Mouse (Mus musculus): Measurements from ENCODE around the gene Podxl2. TPM values are rescaled to one million over a fixed set of nuclear protein-coding genes. Genes with fewer than 3 reads are reported as not detected.

Podxl2 gene
- polyA plus RNA-seq, 1 experiment from 2014 or later, result 355 TPM

DNA sequence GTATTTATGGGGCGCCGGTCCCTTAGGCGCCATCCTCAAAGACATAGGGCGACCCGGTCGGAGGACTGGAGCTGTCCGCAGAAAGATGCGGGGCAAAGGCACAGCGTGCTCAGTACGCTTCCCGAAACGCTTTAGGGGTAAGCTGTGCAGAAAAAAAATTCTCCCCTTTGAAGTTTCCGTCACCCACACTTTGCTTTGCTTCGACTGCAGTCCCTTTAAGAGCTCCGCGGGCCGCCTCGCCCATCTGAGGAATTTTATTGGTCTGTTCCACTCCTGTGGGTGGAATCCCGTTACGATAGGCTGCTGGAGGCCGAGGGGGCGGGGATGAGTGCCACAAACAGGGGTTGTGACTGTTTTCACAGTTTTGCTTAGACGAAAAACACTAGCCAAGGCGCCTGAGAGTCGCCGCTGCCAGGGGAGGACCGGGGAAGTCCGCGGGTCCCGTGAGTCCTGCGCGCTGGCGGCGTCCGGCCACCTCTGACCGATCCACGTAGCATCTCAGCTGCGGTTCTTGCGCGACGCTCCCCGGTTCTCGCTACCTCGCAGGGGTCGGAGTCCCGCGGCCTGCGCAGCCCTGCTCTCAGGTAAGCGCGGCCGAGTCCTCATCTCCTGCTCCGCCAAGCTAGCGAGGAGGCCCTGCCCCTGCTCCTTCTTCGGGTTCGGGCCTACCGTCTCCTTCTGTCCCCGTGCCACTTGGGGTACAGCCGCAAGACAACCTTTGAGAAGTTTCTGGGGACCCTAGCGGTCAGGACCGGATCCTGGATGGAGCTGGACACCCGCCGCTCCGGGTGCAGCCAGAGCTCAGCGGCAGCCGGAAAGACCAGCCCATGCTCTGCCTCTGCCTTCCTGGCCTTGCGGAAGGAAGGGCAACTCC, 27.3 kb upstream of the Podxl2 start, which contains the start of gene Tpra1:
Tpra1 (plus strand) TSS at position 305 of the 874 bp plus-strand sequence.
- H3K9ac ChIP-seq, result peak within 1 kb of the TSS; percentile 85
- H3K27me3 ChIP-seq, result no peaks in the 10 kb centered on the region
- H3K4me2 ChIP-seq, result peak within 1 kb of the TSS; percentile 95
- H3K27ac ChIP-seq, result peak within 1 kb of the TSS; percentile 82
- peak; percentile 89 for ATAC-seq
- H3K9me3 ChIP-seq (replicated peaks), result no peaks in the 10 kb centered on the region
- no peaks in the 10 kb centered on the region for H3K36me3 ChIP-seq (ENCODE audit: poor library complexity, severe bottlenecking)
- peak within 1 kb of the TSS; percentile 83 for H3K4me3 ChIP-seq
- peaks cover 45% of the 10 kb centered on the region for H3K4me1 ChIP-seq
- under 1% methylated on average over 66 of the region's 66 CpGs for WGBS

DNA sequence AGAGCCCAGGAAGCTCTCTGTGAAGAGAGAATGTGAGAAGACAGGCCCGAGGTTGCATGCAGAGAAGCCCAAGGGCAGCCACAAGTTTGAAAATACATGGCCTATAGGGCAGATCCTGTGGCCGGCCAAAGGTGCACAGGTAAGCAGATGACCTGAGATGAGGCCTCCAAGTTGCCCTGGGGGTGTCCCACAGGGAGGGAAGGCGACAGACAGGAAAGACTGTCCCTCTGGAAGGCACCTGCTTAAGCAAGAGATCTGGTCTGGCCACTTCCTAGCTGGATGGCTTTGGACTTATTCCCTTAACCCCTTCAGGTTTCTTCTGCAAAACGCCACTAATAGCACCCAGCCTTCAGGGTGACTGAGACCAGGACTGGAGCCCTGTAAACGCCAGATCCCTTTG, 26.6 kb upstream of the Podxl2 start:
- ATAC-seq, result 0 out of 2 replicates have a peak, but pooled peaks have one; percentile 1
- 6% methylated on average over 5 of the region's 5 CpGs for whole genome bisulfite sequencing
- Histone ChIP-seq H3K27me3 (no peaks in the 10 kb centered on the region), H3K36me3 (ENCODE audit: poor library complexity, severe bottlenecking) (peaks cover 3% of the 10 kb centered on the region; the same call in 1 of the 2 replicates), H3K4me3 (peak overlapping the region; percentile 83), H3K27ac (peak overlapping the region; percentile 82; the same call in 1 of the 2 replicates), H3K4me2 (peak overlapping the region; percentile 95), H3K9me3 (replicated peaks) (no peaks in the 10 kb centered on the region), H3K9ac (peak overlapping the region; percentile 85), H3K4me1 (peaks cover 46% of the 10 kb centered on the region)

DNA sequence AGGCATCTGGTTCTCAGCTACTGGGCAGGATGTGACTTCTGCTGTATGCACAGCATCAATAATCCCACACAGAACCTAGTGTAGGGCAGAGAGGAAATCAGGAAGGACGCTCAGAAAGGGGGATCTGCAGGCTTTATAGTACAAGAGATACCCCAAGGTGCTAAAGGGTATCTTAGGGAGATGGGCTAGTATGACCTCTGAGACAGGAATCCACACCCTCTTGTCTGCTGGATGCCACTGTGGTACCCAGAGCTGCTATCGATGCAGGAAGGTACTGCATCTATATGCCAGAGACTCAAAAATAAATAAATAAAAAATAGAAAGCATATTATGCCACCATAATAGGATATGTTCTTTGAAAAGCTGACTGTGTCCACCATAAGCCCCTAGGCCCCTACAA, 24.8 kb upstream of the Podxl2 start:
- WGBS, result 89% methylated on average over 2 of the region's 2 CpGs

GRCm38 (mm10) chr6:88899086-88899485, 24.2 kb upstream of the Podxl2 start:
- Histone ChIP-seq H3K4me3 (peak overlapping the region; percentile 62; the same call in 1 of the 2 replicates), H3K27me3 (no peaks in the 10 kb centered on the region), H3K36me3 (ENCODE audit: poor library complexity, severe bottlenecking) (peaks cover 27% of the 10 kb centered on the region), H3K9me3 (replicated peaks) (no peaks in the 10 kb centered on the region), H3K27ac (no peak overlapping the region), H3K9ac (no peak overlapping the region), H3K4me1 (peaks cover 52% of the 10 kb centered on the region), H3K4me2 (peak overlapping the region; percentile 73)
- 58% methylated on average over 4 of the region's 4 CpGs for WGBS
- ATAC-seq, result no peak

More for the DNA sequence above, 24.8 kb upstream of the Podxl2 start:
- no peak for ATAC-seq
- Histone ChIP-seq H3K4me3 (no peak overlapping the region), H3K4me1 (peaks cover 55% of the 10 kb centered on the region), H3K36me3 (ENCODE audit: poor library complexity, severe bottlenecking) (peaks cover 22% of the 10 kb centered on the region), H3K4me2 (no peak overlapping the region), H3K9ac (no peak overlapping the region), H3K27ac (no peak overlapping the region), H3K27me3 (no peaks in the 10 kb centered on the region), H3K9me3 (replicated peaks) (no peaks in the 10 kb centered on the region)

DNA sequence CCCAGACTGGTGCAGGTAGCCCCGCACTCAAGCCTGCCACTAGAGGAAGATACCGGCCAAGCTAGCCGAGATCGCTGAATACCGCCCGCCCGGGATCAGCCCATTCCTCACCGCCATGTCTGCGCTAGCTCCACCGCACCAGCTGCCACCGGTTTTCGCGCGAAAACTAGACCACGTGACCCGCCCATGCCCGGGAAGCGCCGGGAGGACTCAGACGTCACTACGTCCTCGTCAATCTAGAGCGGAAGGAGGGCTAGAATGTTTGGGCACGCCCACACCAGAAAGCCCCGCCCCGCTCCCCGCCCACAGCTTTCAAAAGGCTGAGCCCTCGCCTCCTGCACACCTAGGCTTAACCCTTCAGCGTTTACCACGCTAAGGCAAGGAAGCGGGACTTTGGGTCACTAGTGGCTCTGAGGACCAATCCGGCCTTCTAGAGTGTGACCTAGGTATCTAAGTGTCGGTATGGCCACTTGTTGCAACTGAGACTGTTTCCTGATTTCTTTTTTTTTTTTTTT, 23.7 kb upstream of the Podxl2 start, which contains the start of gene Mcm2:
Mcm2 (minus strand) TSS at position 247 of the 515 bp plus-strand sequence.
- Histone ChIP-seq H3K4me1 (peaks cover 47% of the 10 kb centered on the region), H3K4me3 (peak within 1 kb of the TSS; percentile 62), H3K27ac (peak within 1 kb of the TSS; percentile 81), H3K9me3 (replicated peaks) (no peaks in the 10 kb centered on the region), H3K27me3 (no peaks in the 10 kb centered on the region), H3K9ac (peak within 1 kb of the TSS; percentile 75), H3K4me2 (peak within 1 kb of the TSS; percentile 73), H3K36me3 (ENCODE audit: poor library complexity, severe bottlenecking) (peaks cover 32% of the 10 kb centered on the region)
- under 1% methylated on average over 33 of the region's 33 CpGs for WGBS
- peak; percentile 84 for ATAC-seq

DNA sequence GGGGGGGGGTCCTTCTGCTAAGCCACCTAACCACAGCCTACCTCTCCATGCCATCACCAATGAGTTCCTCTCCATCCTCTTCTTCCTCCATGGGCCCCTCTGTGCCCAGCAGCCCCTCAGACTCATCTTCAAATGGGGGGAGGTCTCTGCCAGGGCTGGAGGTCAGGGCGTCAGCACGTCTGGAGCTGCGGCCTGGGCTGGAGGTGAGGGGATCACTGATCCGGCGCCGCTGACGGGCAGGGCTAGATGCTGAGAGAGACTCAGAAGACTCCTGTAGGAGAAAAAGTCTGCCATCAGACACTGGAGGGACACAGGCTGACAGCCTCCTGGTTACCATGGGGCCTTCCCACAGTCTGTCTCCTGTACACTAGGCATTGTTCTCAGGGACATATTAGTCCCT, 22.4 kb upstream of the Podxl2 start:
- peak overlapping the region; percentile 62 for H3K4me3 ChIP-seq
- peak overlapping the region; percentile 54 for H3K9ac ChIP-seq
- H3K27me3 ChIP-seq, result no peaks in the 10 kb centered on the region
- peaks cover 36% of the 10 kb centered on the region for H3K4me1 ChIP-seq
- 68% methylated on average over 7 of the region's 7 CpGs for WGBS
- peak overlapping the region; percentile 73 for H3K4me2 ChIP-seq
- H3K36me3 ChIP-seq (ENCODE audit: poor library complexity, severe bottlenecking), result peaks cover 44% of the 10 kb centered on the region
- no peak overlapping the region for H3K27ac ChIP-seq
- ATAC-seq, result no peak
- no peaks in the 10 kb centered on the region for H3K9me3 ChIP-seq (replicated peaks)

DNA sequence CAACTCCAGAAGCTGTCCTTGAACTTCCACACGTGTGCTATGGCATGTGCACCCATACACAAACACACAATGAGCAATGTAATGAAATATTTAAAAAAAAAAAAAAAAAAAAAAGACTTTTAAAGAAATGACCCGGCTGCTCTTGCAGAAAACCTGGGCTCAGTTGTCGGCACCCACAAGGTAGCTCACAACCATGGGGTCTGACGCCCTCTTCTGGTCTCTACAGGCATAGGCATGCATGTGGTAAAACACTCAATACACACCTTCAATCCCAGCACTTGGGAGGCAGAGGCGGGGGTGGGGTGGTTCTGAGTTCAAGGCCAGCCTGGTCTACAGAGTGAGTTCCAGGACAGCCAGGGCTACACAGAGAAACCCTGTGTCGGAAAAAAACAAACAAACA, 21.1 kb upstream of the Podxl2 start:
- H3K27ac ChIP-seq, result no peak overlapping the region
- 90% methylated on average over 6 of the region's 6 CpGs for WGBS
- H3K4me2 ChIP-seq, result no peak overlapping the region
- no peaks in the 10 kb centered on the region for H3K9me3 ChIP-seq (replicated peaks)
- peaks cover 57% of the 10 kb centered on the region for H3K36me3 ChIP-seq (ENCODE audit: poor library complexity, severe bottlenecking)
- no peaks in the 10 kb centered on the region for H3K27me3 ChIP-seq
- no peak overlapping the region for H3K4me3 ChIP-seq
- no peak overlapping the region for H3K9ac ChIP-seq
- peaks cover 28% of the 10 kb centered on the region for H3K4me1 ChIP-seq
- no peak for ATAC-seq

DNA sequence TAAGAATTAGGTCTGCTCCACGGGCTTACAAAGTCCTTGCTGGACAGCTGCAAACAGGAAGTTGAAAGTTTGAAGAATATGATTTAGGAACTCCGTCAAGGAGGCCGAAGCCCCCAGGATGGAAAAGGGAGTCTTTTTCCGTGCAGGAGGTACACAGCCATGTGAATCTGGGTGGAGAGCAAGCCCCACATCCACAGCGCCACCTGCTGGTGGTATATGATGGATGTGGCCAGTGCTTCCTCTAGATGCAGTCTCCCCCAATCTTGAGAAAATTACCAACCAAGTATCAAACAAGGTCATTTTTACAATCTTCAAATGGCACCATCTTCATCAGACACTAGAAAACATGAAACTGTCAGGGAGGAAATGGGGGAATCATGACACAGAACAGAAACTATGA, 18.7 kb upstream of the Podxl2 start:
- Histone ChIP-seq H3K4me3 (no peak overlapping the region), H3K4me1 (peaks cover 28% of the 10 kb centered on the region), H3K9ac (no peak overlapping the region), H3K27me3 (no peaks in the 10 kb centered on the region), H3K36me3 (ENCODE audit: poor library complexity, severe bottlenecking) (peaks cover 81% of the 10 kb centered on the region), H3K9me3 (replicated peaks) (no peaks in the 10 kb centered on the region), H3K4me2 (no peak overlapping the region), H3K27ac (no peak overlapping the region)
- WGBS, result 67% methylated on average over 5 of the region's 5 CpGs
- ATAC-seq, result no peak

DNA sequence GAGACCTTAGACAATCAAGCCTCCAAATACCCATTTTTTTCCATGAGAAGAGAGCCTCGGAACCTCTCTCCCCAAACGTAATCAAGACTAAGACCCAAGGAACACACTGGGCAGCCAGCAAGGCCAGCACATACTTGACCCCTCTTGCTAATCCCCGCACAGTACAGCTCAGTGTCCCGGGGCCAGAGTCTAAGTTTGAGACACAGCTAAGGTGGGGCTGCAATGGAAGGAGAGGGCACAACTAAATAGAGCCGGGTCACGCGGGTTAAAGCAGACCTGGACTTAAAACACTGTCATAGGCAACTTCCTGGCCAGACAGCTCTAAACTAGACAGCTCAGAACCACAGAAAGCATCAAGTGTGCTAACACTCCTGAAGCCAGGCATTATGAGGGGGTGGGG, 16.0 kb upstream of the Podxl2 start:
- Histone ChIP-seq H3K4me1 (peaks cover 7% of the 10 kb centered on the region; the same call in 1 of the 2 replicates), H3K9me3 (replicated peaks) (no peaks in the 10 kb centered on the region), H3K4me3 (no peak overlapping the region), H3K9ac (no peak overlapping the region), H3K27me3 (no peaks in the 10 kb centered on the region), H3K27ac (no peak overlapping the region), H3K4me2 (no peak overlapping the region), H3K36me3 (ENCODE audit: poor library complexity, severe bottlenecking) (peaks cover 99% of the 10 kb centered on the region)
- ATAC-seq, result no peak
- 85% methylated on average over 7 of the region's 7 CpGs for WGBS

DNA sequence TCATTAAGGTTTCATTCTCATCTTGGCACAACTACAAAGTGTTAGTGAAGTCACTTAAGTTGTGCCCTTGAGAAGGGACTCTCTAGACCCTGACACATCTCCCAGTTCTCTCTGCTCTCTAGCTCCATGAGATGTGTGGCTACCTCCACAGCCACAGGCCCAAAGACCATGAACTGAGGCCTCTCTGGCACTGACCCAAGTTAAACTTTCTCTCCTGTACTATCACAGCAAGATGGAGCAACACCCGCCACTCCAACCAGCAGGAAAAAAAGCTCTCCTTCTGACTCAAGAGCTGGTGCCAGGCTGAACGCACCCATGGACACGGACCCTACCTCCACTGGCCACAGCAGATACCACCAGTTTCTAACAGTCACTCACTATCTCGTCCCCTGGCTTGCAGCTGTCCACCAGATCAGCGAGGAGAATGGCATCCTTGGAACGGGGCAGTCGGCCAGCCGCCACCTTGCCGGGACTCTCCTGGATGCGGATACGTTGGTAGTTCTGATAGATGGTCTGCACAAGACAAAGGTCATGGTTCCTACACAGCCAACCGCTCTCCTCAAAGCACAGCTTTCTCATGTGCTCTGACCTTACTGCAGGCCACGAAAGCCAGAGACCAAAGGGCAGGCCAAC, 14.7 kb upstream of the Podxl2 start:
- H3K4me1 ChIP-seq, result no peaks in the 10 kb centered on the region
- no peak overlapping the region for H3K4me2 ChIP-seq
- peaks cover 99% of the 10 kb centered on the region for H3K36me3 ChIP-seq (ENCODE audit: poor library complexity, severe bottlenecking)
- H3K9ac ChIP-seq, result no peak overlapping the region
- no peak overlapping the region for H3K27ac ChIP-seq
- no peak for ATAC-seq
- H3K4me3 ChIP-seq, result no peak overlapping the region
- no peaks in the 10 kb centered on the region for H3K9me3 ChIP-seq (replicated peaks)
- H3K27me3 ChIP-seq, result no peaks in the 10 kb centered on the region
- 90% methylated on average over 13 of the region's 13 CpGs for WGBS

DNA sequence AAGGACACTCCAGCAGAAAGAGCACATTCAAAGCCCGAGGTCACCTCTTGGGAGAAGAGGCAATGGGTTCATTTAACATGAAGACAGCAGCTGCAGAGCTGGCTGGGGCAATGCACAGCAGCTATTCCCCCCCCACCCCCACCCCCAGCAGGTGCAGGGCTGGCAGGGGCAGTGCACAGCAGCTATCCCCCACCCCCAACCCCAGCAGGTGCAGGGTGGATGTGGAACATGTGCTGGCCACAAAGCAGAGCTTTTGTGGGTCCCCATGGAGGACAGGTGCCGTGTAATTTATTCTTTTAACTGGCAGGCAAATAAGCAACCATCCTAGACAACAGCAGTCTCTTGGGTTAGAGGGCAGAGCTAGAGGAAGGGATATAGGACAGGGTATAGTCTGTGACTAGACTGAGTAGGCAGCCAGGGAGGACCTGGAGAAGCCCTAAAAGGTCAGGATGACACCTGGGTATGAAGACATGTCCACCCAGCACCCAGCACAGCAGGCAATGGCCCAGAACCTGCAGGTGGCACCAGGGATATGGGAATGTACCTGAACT, 11.6 kb upstream of the Podxl2 start:
- WGBS, result 68% methylated on average over 2 of the region's 2 CpGs
- peaks cover 9% of the 10 kb centered on the region for H3K4me1 ChIP-seq
- no peaks in the 10 kb centered on the region for H3K9me3 ChIP-seq (replicated peaks)
- no peak overlapping the region for H3K9ac ChIP-seq
- peaks cover 95% of the 10 kb centered on the region for H3K36me3 ChIP-seq (ENCODE audit: poor library complexity, severe bottlenecking)
- peak; percentile 58; the same call in 1 of the 2 replicates for ATAC-seq
- H3K4me3 ChIP-seq, result no peak overlapping the region
- H3K27ac ChIP-seq, result no peak overlapping the region; the same call in 1 of the 2 replicates
- H3K4me2 ChIP-seq, result no peak overlapping the region
- H3K27me3 ChIP-seq, result no peaks in the 10 kb centered on the region

Data from forebrain, embryonic 13.5 days (tissue).